Mouse (Mus musculus): ENCODE measurements around the gene Cnpy1. TPM values are rescaled to one million over a fixed set of nuclear protein-coding genes. Genes with fewer than 3 reads are reported as not detected.

Cnpy1 gene
- polyA plus RNA-seq, 1 experiment from 2014 or later: not detected

DNA sequence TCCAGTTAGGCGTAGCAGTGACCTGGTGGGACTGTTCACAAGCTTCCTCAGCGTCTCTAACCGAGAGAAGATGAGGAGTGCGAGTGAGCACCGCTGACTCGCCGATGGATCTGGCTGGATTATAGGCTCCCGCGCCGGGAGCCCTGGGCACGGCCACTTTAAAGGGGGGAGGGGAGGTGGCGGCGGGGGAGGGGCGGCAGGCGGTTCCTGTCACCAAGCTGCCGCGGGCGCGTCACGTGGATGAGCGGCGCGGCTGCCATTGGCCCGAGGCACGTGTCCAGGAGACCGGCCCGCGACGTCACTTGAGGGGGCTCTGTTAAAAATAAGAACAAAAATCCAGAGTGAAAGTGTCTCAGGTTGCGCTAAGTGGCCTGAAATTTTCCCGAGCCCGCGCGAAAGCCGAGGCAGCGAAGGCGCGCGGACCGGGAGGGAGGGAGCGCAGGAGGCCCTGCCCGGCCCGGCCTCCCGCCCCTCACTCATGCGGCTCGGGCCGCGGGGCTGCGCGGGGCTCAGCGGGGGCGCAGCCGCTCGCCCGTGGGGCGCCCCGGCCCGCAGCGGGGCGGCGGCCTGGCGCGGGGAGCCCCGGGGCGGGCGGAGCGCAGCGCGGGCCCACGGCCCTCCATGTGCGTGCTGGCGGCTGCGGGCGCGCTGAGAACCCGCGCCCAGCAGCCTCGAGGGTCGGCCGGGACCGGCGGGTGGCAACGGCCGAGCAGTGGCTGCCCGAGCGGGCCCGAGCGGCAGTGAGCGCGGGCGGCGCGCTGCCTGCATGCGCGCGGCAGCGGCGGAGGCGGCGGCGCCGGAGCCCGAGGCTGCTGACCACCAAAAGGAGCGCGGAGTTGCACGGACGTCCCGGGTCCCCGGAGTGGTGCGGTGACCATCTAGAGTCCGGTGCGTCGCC is 80.0 kb downstream of the Cnpy1 start, which contains the start of gene En2:
Gene En2, plus strand, starts transcription at position 337 of the 898 bp plus-strand sequence.
- Histone ChIP-seq H3K27me3 (ENCODE audit: low read depth, poor library complexity, severe bottlenecking) (peaks cover 100% of the 10 kb centered on the region), H3K4me1 (peaks cover 38% of the 10 kb centered on the region), H3K27ac (no peak within 1 kb of the TSS), H3K36me3 (no peaks in the 10 kb centered on the region), H3K4me3 (peak within 1 kb of the TSS; percentile 48), H3K9me3 (replicated peaks) (no peaks in the 10 kb centered on the region)
- DNase-seq (ENCODE audit: low spot score): peak; percentile 87
- WGBS: 3% methylated on average over 109 of the region's 113 CpGs

GRCm38 (mm10) chr5:28163926-28164325 is 81.7 kb downstream of the Cnpy1 start:
- H3K36me3 ChIP-seq: no peaks in the 10 kb centered on the region
- peak; percentile 40 for DNase-seq (ENCODE audit: low spot score)
- 4% methylated on average over 1 of the region's 1 CpGs for WGBS

GRCm38 (mm10) chr5:28161938-28162402 is 83.6 kb downstream of the Cnpy1 start:
- under 1% methylated on average over 24 of the region's 24 CpGs for WGBS
- peak; percentile 59 for DNase-seq (ENCODE audit: low spot score)

More at GRCm38 (mm10) chr5:28163926-28164325, 81.7 kb downstream of the Cnpy1 start:
- Histone ChIP-seq H3K27me3 (ENCODE audit: low read depth, poor library complexity, severe bottlenecking) (peaks cover 100% of the 10 kb centered on the region), H3K27ac (no peak overlapping the region), H3K4me1 (peaks cover 41% of the 10 kb centered on the region), H3K4me3 (no peak overlapping the region), H3K9me3 (replicated peaks) (no peaks in the 10 kb centered on the region)

GRCm38 (mm10) chr5:28161383-28161937 is 84.1 kb downstream of the Cnpy1 start:
- Histone ChIP-seq H3K4me3 (peak overlapping the region; percentile 7; the same call in 1 of the 2 replicates), H3K4me1 (peaks cover 43% of the 10 kb centered on the region), H3K27me3 (ENCODE audit: low read depth, poor library complexity, severe bottlenecking) (peaks cover 100% of the 10 kb centered on the region), H3K27ac (no peak overlapping the region), H3K9me3 (replicated peaks) (no peaks in the 10 kb centered on the region), H3K36me3 (no peaks in the 10 kb centered on the region)
- DNase-seq (ENCODE audit: low spot score): no peak
- under 1% methylated on average over 20 of the region's 20 CpGs for WGBS

More at GRCm38 (mm10) chr5:28161938-28162402, 83.6 kb downstream of the Cnpy1 start:
- peaks cover 100% of the 10 kb centered on the region for H3K27me3 ChIP-seq (ENCODE audit: low read depth, poor library complexity, severe bottlenecking)
- H3K9me3 ChIP-seq (replicated peaks): no peaks in the 10 kb centered on the region
- no peaks in the 10 kb centered on the region for H3K36me3 ChIP-seq
- peaks cover 48% of the 10 kb centered on the region for H3K4me1 ChIP-seq
- no peak overlapping the region for H3K27ac ChIP-seq
- peak overlapping the region; percentile 7; the same call in 1 of the 2 replicates for H3K4me3 ChIP-seq

GRCm38 (mm10) chr5:28159891-28160470 is 85.6 kb downstream of the Cnpy1 start:
- 1% methylated on average over 8 of the region's 8 CpGs for WGBS
- Histone ChIP-seq H3K4me3 (no peak overlapping the region), H3K27ac (no peak overlapping the region), H3K36me3 (no peaks in the 10 kb centered on the region), H3K4me1 (peaks cover 28% of the 10 kb centered on the region), H3K27me3 (ENCODE audit: low read depth, poor library complexity, severe bottlenecking) (peaks cover 100% of the 10 kb centered on the region), H3K9me3 (replicated peaks) (no peaks in the 10 kb centered on the region)
- peak; percentile 33 for DNase-seq (ENCODE audit: low spot score)

- 2% methylated on average over 15 of the region's 15 CpGs for WGBS
- no peaks in the 10 kb centered on the region for H3K9me3 ChIP-seq (replicated peaks)
- H3K27me3 ChIP-seq (ENCODE audit: low read depth, poor library complexity, severe bottlenecking): peaks cover 97% of the 10 kb centered on the region
- no peak overlapping the region for H3K27ac ChIP-seq
- DNase-seq (ENCODE audit: low spot score): peak; percentile 47
- H3K4me1 ChIP-seq: peaks cover 27% of the 10 kb centered on the region
- H3K4me3 ChIP-seq: no peak overlapping the region
- no peaks in the 10 kb centered on the region for H3K36me3 ChIP-seq
Measured at GRCm38 (mm10) chr5:28159072-28159458, 86.5 kb downstream of the Cnpy1 start.

- H3K36me3 ChIP-seq: no peaks in the 10 kb centered on the region
- no peaks in the 10 kb centered on the region for H3K9me3 ChIP-seq (replicated peaks)
- WGBS: under 1% methylated on average over 31 of the region's 31 CpGs
- H3K27ac ChIP-seq: no peak overlapping the region
- DNase-seq (ENCODE audit: low spot score): peak; percentile 63
- peaks cover 97% of the 10 kb centered on the region for H3K27me3 ChIP-seq (ENCODE audit: low read depth, poor library complexity, severe bottlenecking)
- H3K4me3 ChIP-seq: peak overlapping the region; percentile 37
- peaks cover 27% of the 10 kb centered on the region for H3K4me1 ChIP-seq
Measured at GRCm38 (mm10) chr5:28158308-28159071, 87.1 kb downstream of the Cnpy1 start.

GRCm38 (mm10) chr5:28157781-28158180 is 87.8 kb downstream of the Cnpy1 start:
- H3K27me3 ChIP-seq (ENCODE audit: low read depth, poor library complexity, severe bottlenecking): peaks cover 97% of the 10 kb centered on the region
- 0% methylated on average over 17 of the region's 17 CpGs for WGBS
- H3K4me1 ChIP-seq: peaks cover 27% of the 10 kb centered on the region
- H3K27ac ChIP-seq: no peak overlapping the region
- H3K36me3 ChIP-seq: no peaks in the 10 kb centered on the region
- no peaks in the 10 kb centered on the region for H3K9me3 ChIP-seq (replicated peaks)
- DNase-seq (ENCODE audit: low spot score): no peak
- peak overlapping the region; percentile 37 for H3K4me3 ChIP-seq

DNA sequence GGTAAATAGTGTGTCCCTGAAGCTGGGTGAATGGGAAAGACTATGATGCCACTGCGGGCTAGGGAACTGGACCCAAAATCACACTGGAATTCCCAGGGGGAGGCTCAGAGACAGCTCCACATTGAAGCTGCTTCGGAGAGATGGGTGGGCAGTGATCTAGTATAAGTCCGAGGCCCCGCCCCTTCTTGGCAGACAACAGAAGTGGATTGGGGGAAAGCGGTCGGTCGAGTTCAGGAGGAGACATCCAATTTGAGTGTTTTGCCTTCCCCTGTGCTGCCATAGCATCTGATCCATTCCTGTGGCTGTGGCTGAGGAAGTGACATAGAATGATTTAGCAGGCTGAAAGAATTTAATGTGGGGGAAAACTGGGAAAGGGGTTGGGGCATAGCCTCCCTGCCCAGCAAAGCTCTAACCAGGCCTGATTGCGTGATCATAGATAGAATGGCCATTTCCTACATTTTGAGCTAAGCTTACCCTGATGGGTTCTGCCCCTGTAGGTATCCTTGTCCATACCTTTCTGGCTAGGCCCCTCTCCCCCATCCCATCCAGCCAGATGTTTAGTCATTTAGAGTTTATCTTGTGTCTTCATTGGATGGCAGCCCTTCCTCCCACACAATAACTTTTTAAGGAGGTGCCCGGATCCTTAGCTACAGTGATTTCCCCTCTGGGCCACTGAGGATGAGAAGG is 88.4 kb downstream of the Cnpy1 start:
- Histone ChIP-seq H3K4me1 (peaks cover 26% of the 10 kb centered on the region), H3K27ac (no peak overlapping the region), H3K27me3 (ENCODE audit: low read depth, poor library complexity, severe bottlenecking) (peaks cover 97% of the 10 kb centered on the region), H3K9me3 (replicated peaks) (no peaks in the 10 kb centered on the region), H3K36me3 (no peaks in the 10 kb centered on the region), H3K4me3 (no peak overlapping the region)
- no peak for DNase-seq (ENCODE audit: low spot score)
- 3% methylated on average over 9 of the region's 9 CpGs for WGBS

Data from limb, embryonic 10.5 days (tissue).